Mouse (Mus musculus) erythroblast, embryonic 14.5 days (primary cell): ENCODE results near the gene Mid1.

ENCODE experiments used
- GATA1 ChIP-seq: IDR thresholded peaks from 2 replicates; pipeline ENCODE4 v1.6.1; 2012; ENCODE audit warnings: low read length, inconsistent platforms, mixed read lengths
- TAL1 ChIP-seq: IDR thresholded peaks from 3 replicates; pipeline ENCODE4 v1.6.1; 2012; ENCODE audit warnings: low read length, inconsistent platforms, mixed read lengths

DNA sequence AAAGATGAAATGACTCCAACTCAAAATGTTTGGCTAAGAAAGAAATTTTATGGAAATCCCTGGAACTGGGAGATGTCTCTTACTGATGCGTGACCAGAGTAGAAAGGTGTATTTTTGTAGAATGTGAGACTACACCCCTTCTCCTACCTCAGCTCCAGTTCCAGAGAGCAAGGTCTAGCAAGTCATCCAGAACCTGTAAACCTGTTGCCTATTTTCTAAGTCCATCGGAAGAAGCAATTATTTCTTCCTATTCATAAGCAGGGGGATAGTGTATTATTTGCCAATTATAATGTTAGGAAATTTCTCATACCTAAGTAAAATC, 153.6 kb downstream of the Mid1 start:
- TF ChIP-seq TAL1 (no peak), GATA1 (no peak)
